Mouse (Mus musculus) forebrain, embryonic 15.5 days (tissue): ENCODE data around the gene Klhl29. TPM values are rescaled to one million over a fixed set of nuclear protein-coding genes. Genes with fewer than 3 reads are reported as not detected.

Source experiments
- ATAC-seq: fragments of 200-750 bp; cut with Nextera tagmentation; replicated peaks from 2 replicates; pipeline ENCODE4 v1.8.0; 2017; ENCODE audit warnings: mild to moderate bottlenecking, moderate TSS enrichment, moderate library complexity
- H3K27ac ChIP-seq: fragments of 300-500 bp; sonication (generic); replicated peaks from 2 replicates; pipeline ENCODE4 v1.5.1; 2015; ENCODE audit warnings: mild to moderate bottlenecking, inconsistent platforms
- H3K27me3 ChIP-seq: fragments of 300-500 bp; sonication (generic); 2 replicates; pipeline ENCODE4 v1.6.1; 2015; ENCODE audit warnings: inconsistent platforms
- H3K36me3 ChIP-seq: fragments of 300-500 bp; sonication (generic); 2 replicates; pipeline ENCODE4 v1.6.1; 2015; ENCODE audit warnings: mild to moderate bottlenecking, inconsistent platforms
- H3K4me1 ChIP-seq: fragments of 300-500 bp; sonication (generic); 2 replicates; pipeline ENCODE4 v1.6.1; 2015; ENCODE audit warnings: inconsistent platforms
- H3K4me2 ChIP-seq: fragments of 300-500 bp; sonication (generic); replicated peaks from 2 replicates; pipeline ENCODE4 v1.6.1; 2015; ENCODE audit warnings: mild to moderate bottlenecking, inconsistent platforms
- H3K4me3 ChIP-seq: fragments of 300-500 bp; sonication (generic); 2 replicates; pipeline ENCODE4 v1.5.1; 2015; ENCODE audit warnings: mild to moderate bottlenecking, inconsistent platforms
- H3K9ac ChIP-seq: fragments of 300-500 bp; sonication (generic); replicated peaks from 2 replicates; pipeline ENCODE4 v1.6.1; 2015; ENCODE audit warnings: mild to moderate bottlenecking, inconsistent platforms
- H3K9me3 ChIP-seq: fragments of 300-500 bp; sonication (generic); 2 replicates; pipeline ENCODE4 v1.6.1; 2016; ENCODE audit warnings: inconsistent platforms
- WGBS: fragments of 180-500 bp; shearing (Covaris S2); methylation state at CpG from one replicate; pipeline ENCODE4 v1.1.7; 2015; ENCODE audit warnings: mixed read lengths; 5-methylcytosine and 5-hydroxymethylcytosine counted together
- polyA plus RNA-seq: library from polyadenylated mRNA; unstranded; fragments of >200 nt; fragmentation: Nextera tagmentation; extraction: Ambion mirVana; gene quantifications from 2 replicates; pipeline ENCODE4 v1.2.1, GENCODE M21; 2015

Klhl29 gene
- polyA plus RNA-seq, 1 experiment from 2014 or later, result 6.5 TPM

DNA sequence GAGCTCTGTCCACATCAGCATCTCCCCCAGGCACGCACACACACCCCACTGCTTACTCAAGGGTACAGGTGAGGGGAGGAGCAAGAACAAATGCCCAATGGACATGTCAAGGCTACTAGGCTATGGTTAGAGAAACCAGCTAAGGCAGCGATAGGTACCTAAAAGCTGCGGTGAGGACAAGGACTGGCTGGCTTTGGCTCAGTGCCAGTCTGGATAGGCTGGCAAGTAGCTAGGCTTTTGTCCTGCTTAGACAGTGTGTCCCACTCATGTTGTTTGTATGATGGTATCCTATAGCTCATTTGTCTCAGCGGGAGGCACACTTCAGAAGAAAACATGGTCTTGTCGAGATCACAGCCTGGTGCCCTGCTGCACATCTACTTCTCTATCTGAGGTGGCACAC is 258.9 kb downstream of the Klhl29 start:
- Histone ChIP-seq H3K9me3 (no peaks in the 10 kb centered on the region), H3K4me1 (peaks cover 24% of the 10 kb centered on the region), H3K27me3 (no peaks in the 10 kb centered on the region), H3K9ac (no peak overlapping the region), H3K4me3 (no peak overlapping the region), H3K36me3 (no peaks in the 10 kb centered on the region), H3K4me2 (no peak overlapping the region), H3K27ac (peak overlapping the region; percentile 60; the same call in 1 of the 2 replicates)
- ATAC-seq, result no peak
- 55% methylated on average over 5 of the region's 5 CpGs for WGBS

GRCm38 (mm10) chr12:5114631-5115030 is 260.9 kb downstream of the Klhl29 start:
- Histone ChIP-seq H3K9me3 (no peaks in the 10 kb centered on the region), H3K4me1 (peaks cover 16% of the 10 kb centered on the region), H3K27ac (no peak overlapping the region), H3K36me3 (no peaks in the 10 kb centered on the region), H3K27me3 (no peaks in the 10 kb centered on the region), H3K4me3 (no peak overlapping the region), H3K4me2 (no peak overlapping the region), H3K9ac (no peak overlapping the region)
- WGBS, result 85% methylated on average over 4 of the region's 4 CpGs
- ATAC-seq, result no peak

DNA sequence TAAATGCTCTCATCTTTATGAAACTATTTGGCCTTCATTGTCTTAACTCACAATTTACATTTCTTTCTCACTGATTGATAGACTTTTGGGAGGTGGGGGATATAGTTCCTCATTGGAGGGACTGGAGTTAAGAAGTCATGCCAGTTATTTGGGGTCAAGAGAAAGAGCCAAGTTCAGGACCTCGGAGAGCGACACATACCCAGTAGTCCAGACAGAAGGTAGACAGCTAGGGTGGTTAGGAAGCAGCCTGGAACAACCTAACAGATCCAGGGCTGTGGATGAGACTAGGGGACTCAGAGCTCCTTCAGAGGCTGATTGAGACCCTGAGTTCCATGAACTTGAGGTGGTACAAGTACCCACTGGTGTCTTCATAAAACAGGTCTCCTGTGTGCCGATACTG is 264.1 kb downstream of the Klhl29 start:
- Histone ChIP-seq H3K4me1 (peaks cover 2% of the 10 kb centered on the region), H3K4me3 (no peak overlapping the region), H3K27me3 (no peaks in the 10 kb centered on the region), H3K9me3 (no peaks in the 10 kb centered on the region), H3K27ac (no peak overlapping the region), H3K9ac (no peak overlapping the region), H3K4me2 (no peak overlapping the region), H3K36me3 (no peaks in the 10 kb centered on the region)
- ATAC-seq, result no peak
- 56% methylated on average over 3 of the region's 3 CpGs for WGBS

GRCm38 (mm10) chr12:5108613-5109012 is 266.9 kb downstream of the Klhl29 start:
- Histone ChIP-seq H3K4me2 (no peak overlapping the region), H3K9me3 (no peaks in the 10 kb centered on the region), H3K27ac (no peak overlapping the region), H3K9ac (no peak overlapping the region), H3K27me3 (no peaks in the 10 kb centered on the region), H3K4me3 (no peak overlapping the region), H3K4me1 (no peaks in the 10 kb centered on the region), H3K36me3 (no peaks in the 10 kb centered on the region)
- 74% methylated on average over 6 of the region's 6 CpGs for WGBS
- ATAC-seq, result no peak

DNA sequence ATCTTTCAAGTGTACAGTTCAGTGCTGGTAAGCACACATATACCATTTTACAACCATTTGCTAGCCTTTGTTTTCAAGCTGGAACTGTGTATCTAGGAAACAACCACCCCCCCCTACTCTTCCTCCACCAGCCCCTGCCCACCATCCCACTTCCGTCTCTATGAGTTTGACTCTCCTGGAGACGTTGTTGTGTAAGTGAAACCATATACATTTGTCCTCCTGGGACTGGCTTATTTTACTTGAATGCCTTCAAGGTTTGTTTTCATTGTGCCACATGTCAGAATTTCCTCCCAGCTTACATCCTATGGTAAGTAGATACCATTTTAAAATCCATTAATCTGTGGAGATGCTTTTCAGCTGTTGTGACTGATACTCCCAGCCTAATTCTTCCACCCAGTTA is 267.7 kb downstream of the Klhl29 start:
- no peak for ATAC-seq
- 75% methylated on average over 2 of the region's 2 CpGs for WGBS
- no peak overlapping the region for H3K27ac ChIP-seq

DNA sequence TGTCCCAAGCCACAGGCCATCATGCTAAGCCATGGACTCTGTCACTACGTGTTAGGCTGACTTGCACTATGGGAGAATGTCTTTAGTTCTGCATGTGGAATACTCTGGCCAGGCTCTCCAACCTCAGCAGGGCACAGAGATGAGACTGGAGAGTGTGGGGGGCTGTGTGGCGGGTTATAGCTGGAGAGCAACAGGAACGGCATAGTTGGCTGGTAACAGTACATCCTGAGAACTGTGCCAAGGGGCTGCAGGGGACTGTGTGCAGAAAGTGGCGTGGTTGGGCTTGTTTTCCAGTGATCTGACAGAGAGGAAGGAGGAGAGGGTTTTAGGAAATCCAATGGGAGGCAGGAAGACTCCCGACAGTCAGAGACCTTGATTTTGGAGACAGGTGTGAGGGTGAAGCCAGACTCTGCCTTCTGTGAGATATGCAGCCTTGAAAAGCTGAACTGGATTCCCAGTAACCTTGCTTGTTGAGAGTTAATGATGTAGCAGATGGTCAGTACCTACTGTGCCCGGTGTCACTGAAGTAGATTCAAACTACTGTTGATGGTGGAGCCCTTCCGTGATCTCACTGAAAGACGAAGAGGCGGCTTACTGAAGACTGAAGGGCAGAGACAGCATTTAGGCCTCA is 270.9 kb downstream of the Klhl29 start:
- ATAC-seq, result no peak
- H3K36me3 ChIP-seq, result no peaks in the 10 kb centered on the region
- H3K27ac ChIP-seq, result no peak overlapping the region
- no peaks in the 10 kb centered on the region for H3K9me3 ChIP-seq
- H3K27me3 ChIP-seq, result no peaks in the 10 kb centered on the region
- H3K9ac ChIP-seq, result no peak overlapping the region
- no peak overlapping the region for H3K4me3 ChIP-seq
- H3K4me2 ChIP-seq, result no peak overlapping the region
- peaks cover 7% of the 10 kb centered on the region; the same call in 1 of the 2 replicates for H3K4me1 ChIP-seq
- WGBS, result 84% methylated on average over 9 of the region's 9 CpGs

More for the DNA sequence above, 267.7 kb downstream of the Klhl29 start:
- Histone ChIP-seq H3K9me3 (no peaks in the 10 kb centered on the region), H3K36me3 (no peaks in the 10 kb centered on the region), H3K4me2 (no peak overlapping the region), H3K4me3 (no peak overlapping the region), H3K4me1 (no peaks in the 10 kb centered on the region), H3K27me3 (no peaks in the 10 kb centered on the region), H3K9ac (no peak overlapping the region)

GRCm38 (mm10) chr12:5101411-5102024 is 274.0 kb downstream of the Klhl29 start:
- Histone ChIP-seq H3K4me1 (peaks cover 7% of the 10 kb centered on the region; the same call in 1 of the 2 replicates), H3K4me3 (no peak overlapping the region), H3K4me2 (no peak overlapping the region), H3K36me3 (no peaks in the 10 kb centered on the region), H3K27ac (no peak overlapping the region), H3K9me3 (no peaks in the 10 kb centered on the region), H3K27me3 (no peaks in the 10 kb centered on the region), H3K9ac (no peak overlapping the region)
- WGBS, result 33% methylated on average over 13 of the region's 13 CpGs
- ATAC-seq, result no peak

DNA sequence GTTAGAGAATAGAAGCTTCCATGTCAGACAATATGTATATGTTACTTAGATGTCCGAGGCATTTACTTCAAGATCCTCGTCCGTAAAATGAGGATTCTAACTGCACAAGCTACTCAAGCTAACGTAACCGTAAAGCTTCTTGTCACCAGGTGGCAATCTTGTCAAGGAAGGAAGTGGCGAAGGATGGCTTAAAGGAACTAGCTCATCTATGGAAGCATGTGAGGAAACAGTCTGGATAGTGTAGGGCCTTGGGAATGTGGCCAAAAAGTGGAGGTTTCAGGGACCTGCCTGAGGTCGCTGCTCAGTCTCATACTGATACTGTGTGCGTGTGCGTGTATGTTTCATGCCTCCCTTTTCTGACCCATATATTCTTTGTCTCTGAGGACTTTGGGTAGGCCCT is 275.9 kb downstream of the Klhl29 start:
- Histone ChIP-seq H3K27ac (no peak overlapping the region), H3K4me1 (peaks cover 7% of the 10 kb centered on the region; the same call in 1 of the 2 replicates), H3K9ac (no peak overlapping the region), H3K36me3 (no peaks in the 10 kb centered on the region), H3K9me3 (no peaks in the 10 kb centered on the region), H3K4me2 (no peak overlapping the region), H3K4me3 (no peak overlapping the region), H3K27me3 (no peaks in the 10 kb centered on the region)
- WGBS, result 79% methylated on average over 9 of the region's 9 CpGs
- ATAC-seq, result no peak; the same call in 1 of the 2 replicates

DNA sequence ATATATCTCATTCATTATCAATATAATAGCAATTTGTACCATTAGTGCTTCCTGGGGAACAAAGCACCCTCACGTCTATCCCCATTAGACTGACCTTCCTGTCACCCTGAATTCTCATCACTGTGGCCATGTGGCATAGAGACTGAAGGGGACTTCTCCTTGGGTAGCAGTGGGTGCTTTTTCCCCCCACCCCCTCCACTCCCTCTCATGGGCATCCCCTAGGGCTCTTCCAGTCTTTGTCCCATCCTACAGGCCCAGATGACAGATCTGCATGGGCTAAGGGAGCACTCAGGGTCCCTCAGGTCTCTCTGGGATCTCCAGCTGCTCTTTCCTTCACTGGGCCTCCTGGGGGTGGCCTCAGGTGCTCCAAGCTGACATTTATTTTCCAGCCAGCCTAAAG is 286.8 kb downstream of the Klhl29 start:
- peaks cover 28% of the 10 kb centered on the region for H3K4me1 ChIP-seq
- peak; percentile 57 for ATAC-seq
- WGBS, result 2% methylated on average over 1 of the region's 1 CpGs

DNA sequence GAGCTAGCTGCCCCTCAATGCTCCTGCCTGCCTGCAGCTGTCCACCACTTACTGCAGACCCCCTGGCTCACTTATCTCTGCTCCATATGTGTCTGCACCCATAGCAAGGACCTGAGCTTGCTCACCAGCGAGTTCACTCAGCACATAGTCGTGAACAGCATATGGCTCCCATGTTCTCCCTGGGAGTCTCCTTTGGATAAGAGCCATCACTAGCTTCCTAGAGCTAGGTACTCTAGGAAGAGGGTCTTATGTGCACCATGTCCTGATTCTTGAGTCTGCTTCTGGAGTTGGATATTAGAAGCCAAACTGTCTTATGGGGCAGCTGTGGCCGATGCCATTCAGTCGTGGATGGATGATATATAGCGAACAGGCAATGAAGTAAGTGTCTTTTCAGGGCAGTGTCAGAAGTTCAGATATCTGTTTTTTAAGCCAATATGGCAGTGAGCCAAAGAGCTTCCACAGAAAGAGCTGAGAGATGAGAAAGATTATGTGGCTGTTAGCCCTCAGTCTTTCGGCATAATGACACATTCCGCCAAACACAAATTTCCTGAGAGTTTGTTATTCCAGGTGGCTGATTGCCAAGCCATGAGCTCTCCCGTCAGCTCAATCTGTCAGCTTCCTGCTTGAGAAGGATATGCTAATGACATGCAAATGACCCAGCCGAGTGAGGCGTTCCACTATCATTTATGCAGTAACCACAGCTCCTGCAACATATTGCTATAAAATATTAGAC is 287.5 kb downstream of the Klhl29 start:
- no peak overlapping the region for H3K9ac ChIP-seq
- no peaks in the 10 kb centered on the region for H3K9me3 ChIP-seq
- WGBS, result 13% methylated on average over 10 of the region's 10 CpGs
- ATAC-seq, result peak; percentile 87
- H3K27ac ChIP-seq, result peak overlapping the region; percentile 90
- peaks cover 28% of the 10 kb centered on the region for H3K4me1 ChIP-seq
- H3K27me3 ChIP-seq, result no peaks in the 10 kb centered on the region
- no peak overlapping the region for H3K4me3 ChIP-seq
- H3K36me3 ChIP-seq, result peaks cover 36% of the 10 kb centered on the region
- 0 out of 2 replicates have a peak overlapping the region, but pooled peaks have one; percentile 5 for H3K4me2 ChIP-seq

More for the DNA sequence above, 286.8 kb downstream of the Klhl29 start:
- no peaks in the 10 kb centered on the region for H3K9me3 ChIP-seq
- H3K27ac ChIP-seq, result peak overlapping the region; percentile 90
- H3K27me3 ChIP-seq, result no peaks in the 10 kb centered on the region
- H3K4me3 ChIP-seq, result no peak overlapping the region
- H3K4me2 ChIP-seq, result no peak overlapping the region
- H3K36me3 ChIP-seq, result peaks cover 29% of the 10 kb centered on the region
- H3K9ac ChIP-seq, result no peak overlapping the region

DNA sequence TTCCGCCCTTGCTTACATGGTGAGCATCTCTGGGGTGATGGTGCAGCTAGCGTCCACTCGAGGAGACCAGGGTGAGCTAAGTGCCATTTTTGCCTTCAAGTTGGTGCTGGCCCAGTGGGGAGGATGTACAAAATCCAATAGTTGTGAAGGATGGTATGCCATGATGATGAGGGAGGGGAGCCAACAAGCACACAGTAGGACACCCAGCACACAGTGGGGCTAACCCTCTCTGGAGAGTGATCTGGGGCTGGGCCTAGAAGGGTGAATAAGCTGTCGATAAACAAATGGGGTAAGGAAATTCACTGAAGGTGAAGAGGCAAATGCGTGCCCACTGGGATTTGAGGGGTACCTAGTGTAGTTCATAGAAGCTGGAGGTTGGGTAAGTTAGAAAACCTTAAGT is 290.8 kb downstream of the Klhl29 start:
- H3K9ac ChIP-seq, result no peak overlapping the region
- no peak for ATAC-seq
- no peaks in the 10 kb centered on the region for H3K9me3 ChIP-seq
- H3K36me3 ChIP-seq, result peaks cover 48% of the 10 kb centered on the region
- H3K27ac ChIP-seq, result no peak overlapping the region
- 97% methylated on average over 5 of the region's 5 CpGs for WGBS
- H3K4me2 ChIP-seq, result no peak overlapping the region
- peaks cover 25% of the 10 kb centered on the region for H3K4me1 ChIP-seq
- no peak overlapping the region for H3K4me3 ChIP-seq
- H3K27me3 ChIP-seq, result no peaks in the 10 kb centered on the region

- Histone ChIP-seq H3K4me2 (no peak overlapping the region), H3K4me1 (no peaks in the 10 kb centered on the region), H3K36me3 (peaks cover 48% of the 10 kb centered on the region), H3K9ac (no peak overlapping the region), H3K4me3 (no peak overlapping the region), H3K27me3 (no peaks in the 10 kb centered on the region), H3K9me3 (no peaks in the 10 kb centered on the region), H3K27ac (no peak overlapping the region)
- ATAC-seq, result no peak
- 90% methylated on average over 4 of the region's 4 CpGs for WGBS
These were observed 294.0 kb downstream of the Klhl29 start for GRCm38 (mm10) chr12:5081480-5081879.
